Mouse (Mus musculus) adipocyte (in vitro differentiated cells): Measurements from ENCODE around the gene Arhgdia.

Source experiments
- DNase-seq: peaks from one replicate; pipeline ENCODE4 v3.0.0-alpha.2; 2016; ENCODE audit warnings: low spot score

Gene Arhgdia

DNA sequence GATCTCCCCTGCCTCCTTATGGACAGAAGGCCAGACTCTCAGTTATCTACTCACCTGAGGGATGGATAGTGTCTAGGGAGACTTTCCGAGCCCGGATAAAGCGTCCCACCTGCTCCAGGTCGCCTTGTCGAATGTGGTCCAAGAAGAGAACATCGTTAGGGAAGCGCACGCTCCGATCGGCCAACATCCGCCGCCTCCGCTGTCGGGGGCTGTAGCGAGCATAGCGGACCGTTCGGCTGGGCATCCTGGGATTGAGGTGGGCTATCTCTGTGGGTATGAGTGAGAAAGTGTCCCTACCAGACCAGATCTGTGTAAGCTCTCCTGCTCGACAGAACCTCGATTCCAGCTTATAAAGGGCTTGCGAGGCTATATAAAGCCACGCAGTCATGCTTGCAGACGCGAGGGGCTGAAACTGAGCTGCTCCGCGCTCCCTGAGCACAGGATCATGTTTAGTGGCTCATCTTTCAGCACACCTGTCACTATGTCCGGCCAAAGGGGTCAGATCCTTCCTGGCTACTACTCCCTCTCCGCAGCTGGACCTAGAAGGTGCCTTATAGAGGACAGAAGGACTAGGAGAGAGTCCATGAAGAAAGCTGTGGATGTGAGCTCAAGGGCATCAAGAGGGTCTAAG lies 30.5 kb downstream of the Arhgdia start, which contains the start of gene Ppp1r27:
Gene Ppp1r27 (minus strand): TSS at position 323 of the 631 bp plus-strand sequence.
- DNase-seq, result no peak

DNA sequence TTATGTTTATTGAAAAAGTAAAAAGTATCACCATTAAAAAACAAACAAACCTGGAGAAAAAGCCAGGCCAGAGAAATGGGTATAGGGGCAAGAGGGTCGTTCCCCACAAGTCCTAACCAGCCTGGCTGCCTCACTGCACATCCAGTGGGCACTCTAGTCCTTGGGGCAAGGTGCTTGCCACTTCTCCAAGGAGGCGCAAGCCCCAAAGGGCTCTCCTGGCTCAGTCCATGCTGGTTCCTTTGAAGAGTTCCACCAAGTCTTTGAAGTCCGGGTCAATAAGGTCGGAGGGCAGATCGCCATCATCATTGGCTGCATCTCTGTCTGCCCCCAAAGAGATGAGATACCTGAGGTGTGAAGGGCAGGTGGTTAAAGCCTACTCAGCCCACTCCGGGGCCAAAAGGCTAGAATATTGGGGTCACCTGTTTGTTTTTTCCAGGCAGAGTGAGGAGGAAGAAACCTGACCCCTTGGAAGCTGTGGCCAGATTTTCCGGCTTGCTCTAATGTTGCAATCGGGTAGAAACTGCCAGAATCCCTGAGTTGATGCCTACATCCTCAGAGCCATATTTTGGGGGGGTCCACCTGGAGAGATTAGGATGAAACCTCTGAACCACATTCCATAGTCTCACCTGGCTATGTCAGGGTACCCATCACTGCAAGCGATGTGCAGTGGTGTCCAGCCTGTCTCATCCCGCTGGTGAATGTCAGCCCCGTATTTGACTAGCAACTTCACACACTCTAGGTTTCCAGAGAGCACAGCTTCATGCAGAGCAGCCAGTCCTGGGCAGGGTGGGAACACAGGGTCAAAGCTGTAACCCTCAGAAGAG lies 31.2 kb downstream of the Arhgdia start:
- no peak for DNase-seq

DNA sequence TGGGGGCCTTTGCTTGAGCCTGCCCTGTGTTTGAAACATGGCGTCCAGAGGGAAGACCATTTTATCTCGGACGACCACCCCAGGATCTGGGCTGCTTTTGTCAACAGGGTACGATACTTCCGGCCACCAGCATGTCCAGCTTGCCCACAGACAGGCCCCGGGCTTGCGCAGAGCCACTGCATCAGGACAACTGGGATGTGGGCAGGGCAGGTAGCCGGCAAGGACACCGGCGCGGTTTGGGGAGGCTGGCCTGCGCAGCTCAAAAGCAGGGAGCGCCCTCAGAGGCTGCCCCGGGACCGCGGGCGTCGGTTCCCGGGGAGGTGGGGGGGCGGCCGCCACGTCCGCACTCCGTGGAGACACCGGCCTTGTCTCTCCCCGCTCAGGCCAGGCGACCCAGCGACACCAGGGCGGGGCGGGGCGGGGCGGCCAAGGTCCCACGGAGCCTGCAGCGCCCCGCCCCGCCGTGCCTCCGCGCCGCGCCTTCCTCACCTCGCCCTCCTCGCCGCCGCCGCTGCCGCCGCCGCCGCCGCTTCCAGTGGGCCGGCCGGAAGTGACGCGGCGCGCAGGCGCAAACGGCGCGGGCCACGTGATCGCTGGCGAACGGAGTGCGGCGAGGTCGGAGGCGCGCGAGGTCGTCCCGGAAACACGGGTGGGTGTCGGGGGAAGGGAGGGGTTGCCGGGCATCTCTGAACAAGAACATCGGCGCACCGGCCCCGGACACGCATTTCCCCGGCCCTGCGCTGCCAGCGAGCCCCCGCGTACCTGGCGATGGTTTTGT lies 32.1 kb downstream of the Arhgdia start, which contains the start of gene Mcrip1:
Gene Mcrip1 (minus strand): TSS at position 560 of the 778 bp plus-strand sequence.
- DNase-seq, result peak; percentile 84

DNA sequence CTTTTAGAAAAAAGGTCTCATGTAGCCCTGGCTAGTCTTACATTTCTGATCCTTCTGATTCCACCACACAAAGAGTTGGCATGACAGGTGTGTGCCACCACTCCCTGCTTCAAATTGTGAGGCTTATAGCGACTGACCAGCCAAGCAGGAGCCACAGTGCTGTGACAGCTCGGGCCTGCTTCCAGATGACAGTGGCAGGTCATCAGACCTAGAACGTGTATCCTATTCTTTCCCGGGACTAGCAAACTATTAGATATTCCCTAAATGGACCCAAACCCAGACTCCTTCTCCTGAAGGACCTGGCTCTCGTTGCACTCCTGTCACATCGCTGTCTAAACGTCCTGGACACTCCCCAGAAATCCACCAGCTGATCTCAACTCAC lies 32.6 kb downstream of the Arhgdia start:
- no peak for DNase-seq

DNA sequence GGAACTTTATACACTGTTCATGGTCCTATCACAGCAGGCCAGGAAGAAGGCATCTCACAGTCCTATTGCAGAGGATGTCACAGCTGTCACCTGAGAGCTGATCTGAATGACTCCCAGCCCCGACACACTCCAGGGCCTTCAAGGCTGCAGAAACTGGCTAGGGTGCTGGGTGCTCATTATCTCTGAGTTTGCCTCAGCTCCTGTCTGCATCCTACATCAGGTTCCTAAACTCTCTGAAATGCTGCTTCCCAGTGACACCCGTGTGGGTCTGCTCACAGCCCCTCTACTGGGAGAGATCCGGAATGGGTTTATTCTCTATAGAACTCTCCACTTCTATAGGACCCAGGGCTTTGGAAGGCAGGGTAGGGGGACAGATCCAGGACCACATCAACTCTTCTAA lies 33.2 kb downstream of the Arhgdia start:
- no peak for DNase-seq

DNA sequence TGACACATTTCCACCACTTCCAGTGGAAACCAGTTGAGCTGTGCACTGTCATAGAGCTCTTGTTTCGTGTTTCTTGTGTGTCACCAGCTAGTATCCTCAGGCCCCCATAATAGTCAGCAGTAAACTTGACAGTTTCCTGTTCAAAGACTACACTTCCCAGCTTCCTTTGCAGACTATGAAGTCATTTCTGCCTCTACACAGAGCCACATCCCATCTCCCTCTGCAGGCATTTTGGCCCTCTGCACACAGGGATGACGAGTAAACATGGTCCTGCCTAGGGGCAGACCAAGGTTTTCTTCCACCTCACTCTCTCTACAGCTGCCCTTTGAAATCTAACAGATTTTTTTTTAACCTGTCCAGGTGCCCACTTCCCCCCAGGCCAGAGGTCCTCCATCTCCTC lies 34.0 kb downstream of the Arhgdia start:
- DNase-seq, result peak; percentile 42

DNA sequence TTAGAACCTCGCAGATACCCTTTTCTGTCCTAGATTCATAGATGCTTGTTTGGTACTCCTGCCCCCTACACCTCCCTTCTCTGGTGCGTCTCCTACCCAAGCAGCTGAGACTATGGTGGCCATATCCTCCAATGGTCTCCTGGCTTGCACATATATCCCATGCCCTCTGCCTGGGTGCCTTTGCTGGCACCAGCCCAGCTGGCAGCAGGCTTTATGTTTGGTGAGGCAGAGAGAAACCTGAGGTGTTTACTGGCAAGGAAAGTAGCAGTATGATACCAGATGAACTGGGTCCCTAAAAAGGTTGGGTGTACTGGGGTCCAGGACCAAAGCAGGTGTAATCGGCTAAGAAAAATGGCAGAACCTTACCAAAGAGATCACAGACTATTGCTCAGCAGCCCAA lies 35.5 kb downstream of the Arhgdia start:
- DNase-seq, result no peak

DNA sequence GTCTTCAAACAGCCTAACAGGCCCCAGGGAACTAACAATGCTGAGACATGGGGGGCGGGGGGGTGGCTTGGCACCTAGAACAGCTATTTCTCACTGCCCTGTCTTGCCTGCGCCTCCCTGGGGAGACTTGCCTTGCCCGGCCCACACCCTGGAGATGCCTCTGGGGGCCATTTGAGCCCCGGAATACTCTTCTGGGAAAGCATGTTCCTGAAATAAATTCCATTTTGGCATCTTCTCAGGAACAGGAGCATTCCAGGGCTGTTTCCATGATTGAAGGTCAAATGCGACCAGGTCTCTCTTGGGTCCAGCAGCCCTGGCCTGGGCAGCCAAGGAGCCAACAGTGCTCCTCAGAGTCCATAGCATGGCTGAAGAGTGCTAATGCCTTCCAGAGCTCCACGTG lies 39.0 kb downstream of the Arhgdia start:
- peak; percentile 45 for DNase-seq

DNA sequence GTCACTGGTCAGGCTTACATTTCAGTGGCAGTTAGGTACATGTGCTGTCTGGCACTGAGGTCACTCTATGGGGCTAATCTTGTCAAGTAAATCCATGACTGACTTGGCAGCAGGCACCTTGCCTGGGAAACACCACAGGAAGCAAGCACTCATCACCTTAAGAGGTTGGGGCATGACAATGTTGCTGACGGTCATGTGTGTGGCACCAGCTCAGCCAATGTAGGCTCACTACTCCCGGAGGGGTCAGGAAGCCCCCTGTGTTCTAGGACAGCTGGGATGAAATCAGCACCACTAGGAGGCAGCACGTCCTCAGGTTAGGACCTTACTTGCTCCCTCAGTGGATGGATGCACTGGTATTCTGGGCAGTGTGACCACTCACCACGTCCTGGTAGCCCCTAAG lies 39.5 kb downstream of the Arhgdia start:
- DNase-seq, result no peak

DNA sequence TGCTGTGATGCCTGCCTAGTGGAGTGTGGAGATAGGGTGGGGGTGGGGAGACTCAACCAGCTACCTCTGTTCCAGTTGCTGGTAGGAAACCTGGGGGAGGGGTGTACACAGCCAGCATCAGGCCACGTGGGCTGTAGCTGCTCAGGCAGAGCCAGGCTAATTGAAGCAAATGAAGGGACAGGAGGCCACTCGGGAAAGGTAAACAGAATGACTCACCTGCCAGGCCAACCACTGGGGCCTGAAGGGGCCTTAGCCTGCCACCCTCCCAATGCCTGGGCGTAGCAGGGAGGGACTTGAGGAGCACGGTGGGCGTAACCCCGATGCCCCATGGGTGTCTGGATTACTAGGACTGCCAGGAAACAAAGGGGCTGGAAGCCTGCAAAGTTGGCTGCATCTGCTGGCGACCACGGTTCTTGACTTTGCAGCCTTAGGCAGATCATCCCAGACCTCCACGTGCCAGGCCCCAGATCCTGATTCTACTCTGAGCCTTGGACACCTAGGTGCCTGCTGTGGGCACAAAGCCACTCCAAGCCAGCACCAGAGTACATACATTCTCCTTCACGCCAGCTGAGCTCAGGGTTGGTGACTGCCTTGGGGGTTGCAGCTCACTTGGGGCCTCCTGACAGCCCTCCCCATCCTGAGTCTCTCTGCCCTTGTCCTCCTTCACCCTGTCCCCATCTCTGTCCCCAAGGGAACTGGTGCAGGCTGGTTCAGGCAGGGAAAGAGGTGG lies 42.0 kb downstream of the Arhgdia start:
- no peak for DNase-seq

DNA sequence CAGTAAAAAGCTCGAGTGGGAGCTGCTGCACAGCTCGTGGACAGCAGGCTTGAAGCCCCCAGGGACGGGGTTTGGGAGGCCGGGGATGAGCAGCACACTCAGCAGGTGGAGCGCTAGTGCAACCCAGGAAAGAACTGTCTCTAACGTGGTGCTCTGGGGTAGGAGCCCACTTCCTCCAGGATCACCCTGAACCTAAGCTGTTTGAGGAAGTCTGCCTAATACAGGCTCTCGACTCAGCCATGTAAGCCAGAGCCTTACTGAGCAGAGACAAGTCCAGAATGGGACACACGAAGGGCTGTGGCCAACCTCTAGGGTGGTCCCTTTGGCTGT lies 42.5 kb downstream of the Arhgdia start:
- DNase-seq, result no peak

DNA sequence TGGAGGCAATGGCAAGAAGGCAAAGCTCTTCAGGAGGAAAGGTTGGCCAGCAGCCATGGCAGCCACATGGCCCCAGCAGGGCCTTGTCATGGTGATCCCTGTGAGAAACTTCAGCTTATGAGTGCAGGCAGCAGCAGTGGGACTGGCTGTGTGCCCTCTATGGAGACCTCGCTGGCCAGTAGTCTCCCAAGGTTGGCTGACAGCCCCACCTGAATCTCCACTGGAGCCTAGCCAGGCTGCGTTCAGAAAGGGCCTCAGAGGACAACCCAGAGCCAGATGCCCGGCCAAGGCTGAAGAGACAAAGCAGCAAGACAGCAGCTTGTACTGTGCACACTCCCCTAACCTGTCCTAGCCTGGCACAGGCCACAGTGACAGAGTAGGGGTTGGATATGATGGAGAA lies 42.9 kb downstream of the Arhgdia start:
- peak; percentile 58 for DNase-seq

DNA sequence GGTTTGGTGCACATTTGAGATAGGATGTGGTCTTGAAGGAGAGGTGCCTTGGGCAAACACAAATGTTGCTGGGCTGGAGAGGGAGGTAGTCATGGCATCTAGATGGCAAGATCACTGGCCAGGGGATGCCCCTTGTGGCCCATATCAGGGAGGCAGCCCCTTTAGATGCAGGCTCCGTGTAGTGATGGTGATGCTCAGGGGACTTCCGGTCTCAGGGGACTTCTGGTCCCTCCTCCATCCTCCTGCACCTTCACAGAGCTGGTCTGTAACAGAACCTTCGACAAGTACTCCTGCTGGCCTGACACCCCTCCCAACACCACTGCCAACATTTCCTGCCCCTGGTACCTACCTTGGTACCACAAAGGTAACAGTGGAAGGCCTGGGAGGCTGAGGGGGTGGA lies 45.6 kb downstream of the Arhgdia start:
- DNase-seq, result no peak

DNA sequence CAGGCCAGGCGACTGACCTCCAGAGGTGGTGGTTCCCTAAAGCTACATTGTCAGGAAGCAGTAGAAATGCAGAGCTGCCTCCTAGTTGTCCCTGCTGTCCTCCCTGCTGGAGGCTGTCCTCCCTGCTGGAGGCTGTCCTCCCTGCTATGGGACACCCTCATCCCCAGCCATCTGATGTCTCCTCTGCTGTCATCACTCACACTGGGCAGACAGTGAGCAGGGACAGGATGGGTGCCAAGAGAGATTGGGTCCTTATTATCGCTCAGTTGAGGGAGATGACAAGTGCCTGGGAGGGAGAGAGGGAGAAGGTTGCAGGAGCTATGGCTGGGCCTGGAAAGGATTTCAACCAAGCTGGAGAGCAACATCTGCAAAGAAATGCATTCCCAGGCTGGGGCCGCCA lies 46.3 kb downstream of the Arhgdia start:
- no peak for DNase-seq

DNA sequence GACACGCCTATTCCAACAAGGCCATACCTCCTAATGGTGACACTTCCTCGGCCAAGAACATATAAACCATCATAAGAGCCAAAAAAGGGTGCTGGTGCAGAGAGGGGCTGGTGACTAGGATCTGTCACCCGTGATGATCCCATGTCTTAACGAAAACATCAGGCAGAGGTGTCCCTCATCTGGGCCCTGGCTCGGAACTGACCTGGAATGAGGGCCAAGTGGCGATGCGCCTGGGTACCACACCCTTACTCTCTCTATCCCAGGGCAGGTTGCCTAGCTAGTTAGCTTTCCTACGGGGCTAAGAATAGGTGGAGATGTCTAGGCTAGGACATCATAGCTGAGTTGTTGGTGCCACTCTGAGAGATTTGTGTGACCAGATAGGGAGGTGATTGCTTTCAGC lies 47.3 kb downstream of the Arhgdia start:
- no peak for DNase-seq

DNA sequence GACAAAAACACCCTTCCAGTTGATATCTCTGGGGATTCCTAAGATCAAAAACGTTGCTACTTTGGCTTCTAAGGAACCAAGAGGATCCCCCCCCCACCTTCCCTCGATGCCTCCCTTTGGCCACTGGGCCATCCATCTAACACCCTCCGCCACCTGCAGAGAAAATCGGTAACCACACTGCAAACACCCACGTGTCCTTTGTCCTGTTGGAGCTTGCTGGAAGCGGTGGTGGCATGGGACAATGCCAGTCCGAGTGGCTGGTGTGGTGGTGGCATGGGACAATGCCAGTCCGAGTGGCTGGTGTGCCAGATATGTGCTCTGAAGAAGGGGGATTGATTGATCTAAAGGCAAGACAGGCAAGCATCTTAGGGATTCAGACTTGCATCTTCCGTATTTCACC lies 49.8 kb downstream of the Arhgdia start:
- DNase-seq, result no peak

DNA sequence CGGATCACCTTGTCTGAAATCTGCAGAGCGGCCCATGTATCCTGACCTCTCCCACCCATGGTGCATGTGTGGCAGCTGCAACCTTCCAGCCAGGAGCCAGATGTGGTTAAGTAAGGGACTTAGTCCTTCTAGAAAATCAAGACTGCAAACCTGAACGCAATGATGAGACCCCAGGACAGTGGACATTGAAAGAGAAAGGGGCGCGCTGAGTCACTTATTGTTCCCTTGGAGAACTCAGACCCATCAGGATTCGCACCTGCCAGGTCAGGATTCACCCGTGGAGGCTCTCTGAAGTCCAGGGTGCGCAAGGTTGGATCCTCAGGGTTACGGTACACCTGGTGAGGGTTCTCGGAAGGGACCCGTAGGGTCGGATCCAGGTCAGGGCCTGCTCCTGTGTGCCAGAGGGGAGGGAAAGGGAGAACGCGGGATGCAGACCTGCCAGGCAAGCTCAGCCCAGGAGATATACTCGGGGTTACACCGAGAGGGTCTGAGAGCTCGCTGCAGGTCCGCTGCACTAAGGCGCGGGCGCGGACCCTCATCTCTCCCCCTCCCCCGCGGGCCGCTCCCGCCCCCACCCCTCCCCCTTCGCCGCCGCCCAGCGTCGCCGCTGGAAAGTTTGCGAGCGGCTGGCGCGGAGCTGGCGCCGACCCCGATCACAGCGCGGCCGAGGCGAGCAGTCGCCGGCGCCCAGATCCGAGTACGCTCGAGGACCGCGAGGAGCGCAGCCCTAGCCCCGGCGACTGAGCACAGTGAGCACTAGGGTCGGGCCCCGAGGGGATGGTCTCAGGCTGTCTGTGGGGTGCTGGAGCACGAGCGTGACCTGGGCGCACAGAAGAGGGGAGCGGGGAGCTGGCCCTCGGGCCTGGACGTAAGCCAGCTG lies 51.1 kb downstream of the Arhgdia start, which contains the start of gene Gcgr:
Gene Gcgr (plus strand): TSS at position 615 of the 880 bp plus-strand sequence.
- DNase-seq, result no peak

DNA sequence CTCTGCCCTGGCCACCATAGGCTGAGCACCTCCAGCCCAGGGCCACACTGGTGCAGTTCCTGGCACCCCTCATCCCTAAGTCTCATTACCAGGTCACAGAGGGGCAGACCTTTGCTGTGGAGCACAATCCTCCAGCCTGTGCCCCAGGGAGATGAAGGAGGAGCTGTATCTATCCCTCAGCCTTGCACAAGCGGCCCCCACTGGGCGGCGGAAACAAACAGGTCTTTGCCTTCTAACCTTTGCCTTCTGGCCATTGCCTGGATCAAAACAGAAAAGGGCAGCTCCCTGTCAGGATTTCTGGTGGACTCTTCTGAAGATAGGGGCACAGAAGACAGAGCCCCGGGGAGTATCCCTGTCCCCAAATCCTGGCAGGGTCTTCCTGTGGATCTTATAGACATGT lies 52.5 kb downstream of the Arhgdia start:
- DNase-seq, result no peak
